Mouse (Mus musculus) urinary bladder, postnatal 0 days (tissue): Measurements from ENCODE around the gene Tfdp2. TPM values are rescaled to one million over a fixed set of nuclear protein-coding genes. Genes with fewer than 3 reads are reported as not detected.

Experiments used
- polyA plus RNA-seq: library from polyadenylated mRNA; unstranded; fragments of >200 nt; fragmentation: Nextera tagmentation; extraction: Ambion mirVana; gene quantifications from 2 replicates; pipeline ENCODE4 v1.2.1, GENCODE M21; 2015

The Tfdp2 gene
- polyA plus RNA-seq: 18.0 and 23.5 TPM in 2 replicates

DNA sequence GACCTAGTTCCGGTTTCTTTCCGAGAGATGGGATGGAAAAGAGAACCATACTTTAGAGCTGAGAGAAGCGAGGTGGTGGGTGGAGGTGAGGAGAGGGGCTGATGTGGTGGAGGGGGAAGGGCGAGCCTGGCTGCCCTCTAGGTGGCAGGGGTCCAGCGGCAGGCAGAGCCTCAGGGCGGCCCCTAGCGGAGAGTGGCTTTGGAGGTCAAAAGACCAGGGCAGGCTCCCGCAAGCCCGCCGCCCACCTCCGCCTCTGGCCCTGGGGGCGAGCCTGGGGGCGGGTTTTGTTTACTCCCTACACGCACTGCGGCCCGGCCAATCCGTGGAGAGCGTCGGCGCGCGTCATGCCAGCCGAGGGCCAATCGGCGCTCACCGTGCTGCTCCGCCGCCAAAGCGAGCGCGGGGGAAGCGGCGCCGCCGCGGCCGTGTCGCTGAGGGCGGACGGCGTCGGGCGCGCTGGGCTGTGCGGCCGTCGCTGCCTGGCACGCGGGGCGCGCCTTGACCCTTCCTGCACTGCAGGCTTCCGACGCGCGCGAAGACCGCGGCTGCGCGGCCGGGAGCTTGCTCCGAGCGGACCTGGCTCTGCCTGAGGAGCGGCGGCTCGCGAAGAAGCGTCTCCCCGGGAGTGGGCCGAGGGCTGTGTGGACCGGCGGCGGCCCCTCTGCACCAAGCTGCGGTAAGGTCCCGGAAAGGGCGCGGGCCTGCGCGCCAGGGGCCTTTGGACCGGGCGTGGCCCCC is at the start of gene Tfdp2:
Tfdp2 (plus strand) TSS at position 391 of the 738 bp plus-strand sequence.

DNA sequence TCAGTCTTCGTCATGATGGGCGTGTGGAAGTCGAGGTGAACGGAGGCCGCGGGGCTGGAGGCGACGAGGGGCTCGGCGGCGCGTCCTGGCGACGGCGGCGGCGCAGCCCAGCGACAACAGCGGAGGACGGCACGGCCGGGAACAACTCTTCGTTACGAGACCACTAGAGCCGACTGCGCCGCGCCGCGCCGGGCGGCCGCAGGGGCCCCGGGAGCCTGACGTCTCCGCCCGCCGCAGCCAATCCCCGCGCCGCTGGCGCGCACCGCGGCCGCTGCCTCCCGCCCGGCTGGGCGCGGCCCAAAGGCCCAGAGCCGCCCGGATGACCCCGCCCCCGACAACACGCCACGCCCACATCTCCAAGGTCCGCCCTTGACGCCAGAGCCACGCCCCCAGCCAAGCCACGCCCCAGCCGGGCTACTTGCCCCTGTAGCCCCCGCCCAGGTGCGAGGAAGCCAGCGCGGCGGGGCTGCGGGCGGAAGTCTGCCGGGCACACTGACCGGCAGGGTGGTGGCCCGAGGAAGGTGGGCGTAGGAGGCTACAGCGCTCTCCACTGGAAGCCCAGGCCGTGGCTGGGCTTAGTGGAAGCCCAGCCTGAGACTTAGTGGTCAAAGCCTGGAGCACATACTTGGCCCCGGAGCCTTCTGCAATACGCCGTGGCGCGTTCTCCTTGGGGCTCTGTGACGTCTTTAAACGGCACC is 168.2 kb downstream of the Tfdp2 start, which contains the start of gene Atp1b3:
Atp1b3 (minus strand) TSS at position 302 of the 698 bp plus-strand sequence.

Other genes starting within 250 kb of the Tfdp2 start
- 6.3 and 7.2 TPM in 2 replicates for gene Xrn1, start 241.5 kb upstream of the Tfdp2 start, polyA plus RNA-seq
- 2.9 and 3.7 TPM in 2 replicates for gene Gk5, start 76.9 kb upstream of the Tfdp2 start, polyA plus RNA-seq
- gene Atp1b3, start 168.2 kb downstream of the Tfdp2 start, polyA plus RNA-seq: 124 and 125 TPM in 2 replicates